Mouse (Mus musculus) neural tube, embryonic 12.5 days (tissue): ENCODE measurements around the gene Arid1b. TPM values are rescaled to one million over a fixed set of nuclear protein-coding genes. Genes with fewer than 3 reads are reported as not detected.

Experiments used
- ATAC-seq: fragments of 200-750 bp; cut with Nextera tagmentation; 2 replicates; pipeline ENCODE4 v1.8.0; 2017; ENCODE audit warnings: low read depth, mild to moderate bottlenecking, moderate TSS enrichment, moderate library complexity; ENCODE audit not compliant: low FRiP score
- H3K27ac ChIP-seq: fragments of 300-500 bp; sonication (generic); 2 replicates; pipeline ENCODE4 v1.5.1; 2016
- H3K27me3 ChIP-seq: fragments of 300-500 bp; sonication (generic); replicated peaks from 2 replicates; pipeline ENCODE4 v1.6.1; 2016; ENCODE audit warnings: mild to moderate bottlenecking
- H3K36me3 ChIP-seq: fragments of 300-500 bp; sonication (generic); 2 replicates; pipeline ENCODE4 v1.6.1; 2016; ENCODE audit warnings: mild to moderate bottlenecking
- H3K4me1 ChIP-seq: fragments of 300-500 bp; sonication (generic); 2 replicates; pipeline ENCODE4 v1.6.1; 2016
- H3K4me2 ChIP-seq: fragments of 300-500 bp; sonication (generic); replicated peaks from 2 replicates; pipeline ENCODE4 v1.6.1; 2016; ENCODE audit warnings: mild to moderate bottlenecking
- H3K4me3 ChIP-seq: fragments of 300-500 bp; sonication (generic); 2 replicates; pipeline ENCODE4 v1.5.1; 2016
- H3K9ac ChIP-seq: fragments of 300-500 bp; sonication (generic); 2 replicates; pipeline ENCODE4 v1.6.1; 2016; ENCODE audit warnings: mild to moderate bottlenecking
- H3K9me3 ChIP-seq: fragments of 300-500 bp; sonication (generic); 2 replicates; pipeline ENCODE4 v1.6.1; 2016; ENCODE audit warnings: mild to moderate bottlenecking
- WGBS: fragments of 180-500 bp; shearing (Covaris S2); methylation state at CpG from one replicate; pipeline ENCODE4 v1.1.7; 2016; 5-methylcytosine and 5-hydroxymethylcytosine counted together
- polyA plus RNA-seq: library from polyadenylated mRNA; unstranded; fragments of >200 nt; fragmentation: Nextera tagmentation; extraction: Ambion mirVana; gene quantifications from 2 replicates; pipeline ENCODE4 v1.2.1, GENCODE M21; 2016

Arid1b gene
- polyA plus RNA-seq, 1 experiment from 2014 or later: 18.7 TPM

DNA sequence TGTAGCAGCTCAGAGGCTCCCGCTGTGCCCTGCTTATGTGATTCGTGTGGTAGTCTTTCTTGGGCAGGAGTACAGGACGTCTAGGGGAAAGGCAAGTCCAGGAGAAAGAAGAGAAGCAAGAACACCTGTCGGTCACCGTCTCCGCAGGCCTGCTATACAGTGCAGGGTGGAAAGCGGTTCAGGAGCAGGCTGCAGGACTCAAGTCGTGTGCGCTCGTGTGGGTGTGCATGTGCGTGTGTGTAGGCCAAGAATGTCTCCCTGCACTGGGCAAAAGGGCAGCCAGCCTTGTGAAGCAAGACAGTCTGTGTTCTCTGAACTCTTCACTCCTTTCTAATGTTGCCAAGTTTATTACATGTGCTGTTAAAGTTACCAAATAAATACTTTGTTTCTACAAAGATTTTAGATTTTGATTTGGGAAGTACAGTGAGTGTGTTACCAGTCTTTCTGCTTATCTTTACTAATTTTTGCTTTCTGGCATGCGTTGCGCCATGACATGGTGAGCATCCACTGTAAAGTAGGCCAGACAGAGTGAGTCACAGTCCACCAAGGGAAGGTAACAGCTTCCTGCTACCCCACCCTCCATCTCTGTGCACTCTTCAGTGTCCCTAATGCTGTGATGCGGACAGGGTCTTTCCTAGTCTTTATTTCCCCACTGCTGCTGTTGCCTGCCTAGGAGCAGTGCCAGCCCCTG, 138.3 kb downstream of the Arid1b start:
- Histone ChIP-seq H3K36me3 (no peaks in the 10 kb centered on the region), H3K4me3 (no peak overlapping the region), H3K27me3 (no peaks in the 10 kb centered on the region), H3K9me3 (no peaks in the 10 kb centered on the region), H3K4me2 (no peak overlapping the region), H3K9ac (no peak overlapping the region), H3K4me1 (peaks cover 11% of the 10 kb centered on the region), H3K27ac (no peak overlapping the region)
- ATAC-seq: no peak
- WGBS: 90% methylated on average over 14 of the region's 14 CpGs

DNA sequence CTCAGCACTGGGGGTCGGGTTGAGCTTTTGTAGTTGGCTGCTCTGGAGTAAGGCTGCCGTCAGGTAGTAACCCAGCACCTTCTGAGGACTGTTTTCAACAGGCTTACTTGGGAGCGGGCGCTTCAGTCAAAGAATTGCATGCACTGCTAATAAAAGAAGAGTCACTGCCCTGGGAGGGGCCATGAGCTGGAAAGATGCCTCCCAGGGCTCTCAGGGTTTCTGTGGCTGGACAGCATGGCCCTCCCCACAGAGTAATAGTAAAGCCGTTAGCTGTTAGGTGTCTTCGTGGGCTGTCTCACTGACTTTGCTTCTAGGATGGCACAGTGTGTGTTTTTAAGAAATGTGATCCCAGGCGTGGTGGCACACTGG, 138.8 kb downstream of the Arid1b start:
- Histone ChIP-seq H3K27me3 (no peaks in the 10 kb centered on the region), H3K4me2 (no peak overlapping the region), H3K4me1 (peaks cover 14% of the 10 kb centered on the region), H3K27ac (no peak overlapping the region), H3K4me3 (no peak overlapping the region), H3K36me3 (no peaks in the 10 kb centered on the region), H3K9me3 (no peaks in the 10 kb centered on the region), H3K9ac (no peak overlapping the region)
- ATAC-seq: no peak
- 82% methylated on average over 7 of the region's 7 CpGs for WGBS

DNA sequence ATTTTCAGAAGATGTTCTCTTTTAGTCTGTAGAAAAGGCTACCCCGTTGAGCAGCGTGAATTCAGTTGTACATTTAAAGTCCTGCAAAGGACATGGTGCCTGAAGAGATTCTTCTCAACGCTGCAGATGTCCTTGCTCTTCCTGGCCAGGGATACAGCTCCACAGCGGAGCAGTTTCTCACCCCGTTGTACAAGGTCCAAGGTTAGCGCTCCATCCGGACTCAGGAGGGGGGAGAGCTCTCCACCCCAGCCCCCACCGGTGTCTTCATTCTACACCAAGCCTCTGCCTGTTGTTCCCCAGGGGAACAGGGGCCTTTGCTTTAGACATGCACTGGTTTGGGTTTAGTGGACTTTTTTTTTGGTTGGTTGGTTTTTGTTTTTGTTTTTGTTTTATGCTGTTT, 139.7 kb downstream of the Arid1b start:
- WGBS: 78% methylated on average over 8 of the region's 8 CpGs
- Histone ChIP-seq H3K36me3 (no peaks in the 10 kb centered on the region), H3K4me1 (peaks cover 23% of the 10 kb centered on the region), H3K4me3 (no peak overlapping the region), H3K27me3 (no peaks in the 10 kb centered on the region), H3K9ac (no peak overlapping the region), H3K27ac (no peak overlapping the region), H3K4me2 (no peak overlapping the region), H3K9me3 (no peaks in the 10 kb centered on the region)
- ATAC-seq: no peak

DNA sequence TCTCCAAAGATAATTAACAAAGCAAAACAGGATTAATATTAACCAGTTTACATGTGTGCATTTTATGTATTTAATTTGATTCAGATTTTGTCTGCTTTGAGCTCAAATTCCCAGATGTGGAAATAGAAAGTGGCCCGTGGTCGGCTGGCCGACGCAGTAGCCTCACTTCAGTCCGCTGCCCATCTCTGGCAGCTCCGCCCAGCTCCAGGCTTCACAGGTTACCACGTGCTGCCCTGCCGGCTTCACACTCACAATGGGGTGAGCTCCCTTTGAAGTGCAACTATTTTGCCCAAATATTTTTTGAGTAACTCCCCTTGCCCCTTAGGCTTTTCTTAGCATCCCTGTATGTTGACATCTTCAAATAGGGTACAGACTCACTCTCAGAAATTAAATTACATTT, 140.1 kb downstream of the Arid1b start:
- no peaks in the 10 kb centered on the region for H3K9me3 ChIP-seq
- H3K4me2 ChIP-seq: no peak overlapping the region
- H3K36me3 ChIP-seq: no peaks in the 10 kb centered on the region
- peaks cover 27% of the 10 kb centered on the region for H3K4me1 ChIP-seq
- H3K27ac ChIP-seq: no peak overlapping the region
- H3K9ac ChIP-seq: no peak overlapping the region
- H3K27me3 ChIP-seq: no peaks in the 10 kb centered on the region
- H3K4me3 ChIP-seq: no peak overlapping the region
- no peak for ATAC-seq
- WGBS: 58% methylated on average over 8 of the region's 8 CpGs

DNA sequence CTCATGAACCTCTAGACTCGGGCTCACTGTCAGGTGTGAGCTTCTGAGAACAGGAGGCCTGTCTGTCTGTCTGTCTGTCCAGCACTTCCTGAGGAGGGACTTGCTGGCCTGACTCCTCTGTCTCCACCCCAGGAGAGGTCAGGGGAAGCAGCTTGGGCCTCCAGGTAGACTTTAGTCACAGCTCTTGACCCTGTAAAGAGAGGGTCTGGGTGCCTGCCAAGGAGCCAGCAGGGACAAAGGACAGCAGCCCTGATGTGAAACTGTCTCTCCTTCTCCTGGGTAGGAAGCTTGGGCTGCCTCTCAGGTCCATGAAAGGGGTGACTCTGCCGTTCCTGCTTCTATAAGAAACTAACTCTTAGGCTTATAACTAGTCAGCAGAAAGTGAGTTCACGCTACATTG, 143.8 kb downstream of the Arid1b start:
- Histone ChIP-seq H3K27me3 (no peaks in the 10 kb centered on the region), H3K36me3 (no peaks in the 10 kb centered on the region), H3K9me3 (no peaks in the 10 kb centered on the region), H3K9ac (no peak overlapping the region), H3K27ac (0 out of 2 replicates have a peak overlapping the region, but pooled peaks have one; percentile 42), H3K4me1 (peaks cover 37% of the 10 kb centered on the region), H3K4me2 (peak overlapping the region; percentile 16), H3K4me3 (no peak overlapping the region)
- no peak for ATAC-seq
- 61% methylated on average over 3 of the region's 3 CpGs for WGBS

DNA sequence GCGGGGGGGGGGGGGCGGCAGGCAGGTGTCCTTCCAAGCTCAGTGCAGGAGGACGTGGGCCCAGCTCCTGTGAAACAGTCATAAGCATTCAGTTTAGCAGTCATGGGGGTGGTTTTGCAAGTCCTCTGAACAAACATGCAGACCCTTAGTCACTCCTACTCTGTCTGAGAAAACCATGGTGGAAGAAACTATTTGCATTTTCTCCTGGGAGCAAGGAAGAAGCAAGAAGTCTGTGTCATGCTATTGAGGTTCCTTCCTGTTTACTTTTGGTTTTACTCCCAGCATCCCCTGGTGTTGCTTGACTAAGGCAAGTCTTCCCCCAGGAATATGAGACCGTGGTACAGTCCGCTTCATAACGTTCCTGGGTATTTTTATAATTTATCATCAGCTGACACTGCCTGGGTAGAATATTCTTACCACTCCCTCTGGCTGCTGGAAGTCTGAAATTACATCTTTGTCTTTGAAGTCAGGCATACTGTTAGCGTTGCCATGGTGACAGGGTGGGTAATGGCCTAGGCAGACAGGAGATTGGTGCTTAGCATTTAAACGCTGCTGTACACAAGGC, 144.6 kb downstream of the Arid1b start:
- Histone ChIP-seq H3K27me3 (no peaks in the 10 kb centered on the region), H3K4me2 (peak overlapping the region; percentile 45), H3K9ac (no peak overlapping the region), H3K27ac (peak overlapping the region; percentile 50), H3K36me3 (no peaks in the 10 kb centered on the region), H3K9me3 (no peaks in the 10 kb centered on the region), H3K4me3 (no peak overlapping the region), H3K4me1 (peaks cover 39% of the 10 kb centered on the region)
- 12% methylated on average over 8 of the region's 8 CpGs for WGBS
- peak; percentile 89 for ATAC-seq

DNA sequence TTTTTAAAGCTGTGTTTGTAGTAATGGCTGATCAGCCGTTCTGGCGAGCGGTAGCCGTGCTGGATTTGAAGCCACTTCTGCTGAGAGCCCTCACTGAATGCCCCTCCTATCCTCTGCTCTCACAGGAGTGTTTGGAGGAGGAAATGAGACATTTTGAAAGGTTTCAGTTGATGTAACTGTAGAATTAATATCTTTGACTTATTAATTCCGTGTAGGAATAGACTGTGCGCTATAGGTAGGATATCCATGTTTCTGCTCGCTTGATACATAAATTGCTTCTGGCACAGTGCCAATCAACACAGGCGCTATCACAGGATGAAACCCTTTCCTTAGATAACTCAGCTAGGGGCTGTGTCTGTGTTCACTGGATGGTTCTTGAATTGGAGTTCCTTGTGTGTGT, 145.4 kb downstream of the Arid1b start:
- Histone ChIP-seq H3K36me3 (no peaks in the 10 kb centered on the region), H3K4me1 (peaks cover 40% of the 10 kb centered on the region), H3K4me3 (no peak overlapping the region), H3K9ac (no peak overlapping the region), H3K4me2 (peak overlapping the region; percentile 45), H3K27ac (peak overlapping the region; percentile 60), H3K27me3 (no peaks in the 10 kb centered on the region), H3K9me3 (no peaks in the 10 kb centered on the region)
- WGBS: 36% methylated on average over 8 of the region's 8 CpGs
- ATAC-seq: 0 out of 2 replicates have a peak, but pooled peaks have one; percentile 4

DNA sequence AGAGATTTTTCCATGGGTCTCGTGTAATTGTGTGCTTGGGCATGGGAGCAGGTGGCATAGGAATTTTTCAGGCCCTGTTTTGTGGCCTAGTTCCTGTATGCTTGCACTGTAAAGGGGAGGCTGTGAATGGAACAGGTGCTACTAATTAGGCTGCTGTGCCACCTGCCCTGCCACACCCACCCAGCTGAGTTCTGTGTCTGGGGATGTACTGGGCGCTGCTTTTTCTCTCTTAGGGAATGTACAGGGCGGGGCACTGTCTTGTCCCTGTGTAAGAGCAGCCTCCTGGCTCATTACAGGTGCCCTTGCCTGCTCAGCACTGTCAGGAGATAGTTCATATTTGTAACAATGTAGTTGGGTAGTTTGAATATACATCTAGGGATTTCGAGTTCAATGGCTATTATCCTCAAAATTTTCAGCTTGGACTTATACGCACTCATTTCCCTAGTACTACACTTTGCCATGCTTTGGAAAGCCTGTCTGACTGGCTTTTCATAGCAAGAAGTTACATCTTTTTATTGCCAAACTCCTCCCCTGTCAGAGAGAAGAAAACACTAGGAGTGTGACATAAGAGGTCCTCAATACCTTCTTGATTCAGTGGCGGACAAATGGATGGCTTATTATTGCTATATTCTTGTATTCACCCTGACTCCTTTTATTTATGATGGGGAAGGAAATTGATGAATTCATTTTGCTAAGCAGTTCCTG, 149.8 kb downstream of the Arid1b start:
- Histone ChIP-seq H3K9me3 (no peaks in the 10 kb centered on the region), H3K4me1 (peaks cover 17% of the 10 kb centered on the region), H3K4me2 (no peak overlapping the region), H3K36me3 (no peaks in the 10 kb centered on the region), H3K27me3 (no peaks in the 10 kb centered on the region), H3K9ac (no peak overlapping the region), H3K27ac (no peak overlapping the region), H3K4me3 (no peak overlapping the region)
- WGBS: 82% methylated on average over 6 of the region's 6 CpGs
- no peak for ATAC-seq

DNA sequence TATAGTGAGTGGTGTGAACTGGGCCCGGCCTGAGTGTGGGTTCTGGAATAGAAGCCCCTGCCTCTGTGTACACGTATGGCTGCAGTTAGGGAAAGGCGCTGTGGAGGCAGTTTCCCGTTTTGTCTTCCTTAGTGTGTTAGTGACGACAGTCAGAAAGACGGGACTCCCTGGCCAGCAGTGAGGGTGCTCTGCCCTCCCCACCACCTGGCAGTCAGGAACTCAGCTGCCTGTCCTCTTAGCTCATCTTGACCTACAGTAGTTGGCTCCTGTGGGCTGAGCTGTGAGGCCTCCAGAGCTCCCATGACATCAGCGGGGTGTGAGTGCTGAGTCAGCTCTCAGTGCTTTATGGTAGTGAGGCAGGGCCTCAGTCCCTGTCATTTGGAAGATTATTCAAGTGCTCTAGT, 156.5 kb downstream of the Arid1b start:
- no peak overlapping the region for H3K9ac ChIP-seq
- H3K27me3 ChIP-seq: no peaks in the 10 kb centered on the region
- 64% methylated on average over 7 of the region's 7 CpGs for WGBS
- no peaks in the 10 kb centered on the region for H3K36me3 ChIP-seq
- no peaks in the 10 kb centered on the region for H3K9me3 ChIP-seq
- no peak overlapping the region for H3K4me3 ChIP-seq
- ATAC-seq: 0 out of 2 replicates have a peak, but pooled peaks have one; percentile 53
- H3K4me1 ChIP-seq: peaks cover 10% of the 10 kb centered on the region
- no peak overlapping the region for H3K4me2 ChIP-seq
- no peak overlapping the region for H3K27ac ChIP-seq

DNA sequence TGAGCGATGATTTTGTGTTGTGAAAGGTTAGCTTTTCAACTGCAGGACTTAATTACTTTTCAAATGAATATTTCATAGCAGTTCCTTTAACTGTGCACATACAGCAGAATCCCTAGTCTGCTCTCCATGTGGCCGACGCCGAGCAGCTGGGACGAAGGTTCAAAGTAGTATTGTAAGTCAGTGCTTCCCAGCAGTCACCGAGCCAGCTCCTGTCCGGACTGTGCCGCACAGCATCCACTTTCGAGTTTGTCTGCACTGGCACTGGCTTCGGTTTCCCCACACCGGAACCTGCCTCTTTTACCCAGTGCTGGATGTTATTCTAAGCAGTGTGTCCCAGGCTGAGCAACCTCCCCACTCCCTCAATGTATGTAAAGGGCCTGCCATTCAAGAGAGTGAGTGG, 157.7 kb downstream of the Arid1b start:
- Histone ChIP-seq H3K27me3 (no peaks in the 10 kb centered on the region), H3K9ac (no peak overlapping the region), H3K4me2 (no peak overlapping the region), H3K4me1 (peaks cover 12% of the 10 kb centered on the region), H3K36me3 (no peaks in the 10 kb centered on the region), H3K4me3 (no peak overlapping the region), H3K27ac (no peak overlapping the region), H3K9me3 (no peaks in the 10 kb centered on the region)
- no peak for ATAC-seq
- WGBS: 61% methylated on average over 11 of the region's 11 CpGs

DNA sequence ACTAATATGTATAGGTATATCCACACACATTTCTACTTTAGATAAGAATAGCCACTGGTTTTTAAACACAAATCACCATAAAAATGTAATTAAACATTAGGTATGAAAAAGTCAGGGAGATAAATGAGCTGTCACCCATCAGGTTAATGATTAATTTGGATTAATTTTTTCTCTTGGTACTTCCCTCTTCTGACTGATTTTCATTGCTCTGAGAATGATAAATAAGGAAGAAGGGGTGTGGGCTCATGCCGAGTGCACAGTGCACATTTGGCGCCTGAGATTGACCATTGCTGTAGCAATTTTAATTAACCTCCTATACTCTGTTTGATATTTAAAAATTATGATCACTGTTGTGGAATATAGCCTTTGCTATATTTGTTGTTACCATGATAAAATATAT, 159.3 kb downstream of the Arid1b start:
- Histone ChIP-seq H3K9ac (no peak overlapping the region), H3K27ac (no peak overlapping the region), H3K9me3 (no peaks in the 10 kb centered on the region), H3K4me1 (peaks cover 25% of the 10 kb centered on the region), H3K36me3 (no peaks in the 10 kb centered on the region), H3K4me2 (no peak overlapping the region), H3K4me3 (no peak overlapping the region), H3K27me3 (no peaks in the 10 kb centered on the region)
- 77% methylated on average over 2 of the region's 2 CpGs for WGBS
- ATAC-seq: no peak

DNA sequence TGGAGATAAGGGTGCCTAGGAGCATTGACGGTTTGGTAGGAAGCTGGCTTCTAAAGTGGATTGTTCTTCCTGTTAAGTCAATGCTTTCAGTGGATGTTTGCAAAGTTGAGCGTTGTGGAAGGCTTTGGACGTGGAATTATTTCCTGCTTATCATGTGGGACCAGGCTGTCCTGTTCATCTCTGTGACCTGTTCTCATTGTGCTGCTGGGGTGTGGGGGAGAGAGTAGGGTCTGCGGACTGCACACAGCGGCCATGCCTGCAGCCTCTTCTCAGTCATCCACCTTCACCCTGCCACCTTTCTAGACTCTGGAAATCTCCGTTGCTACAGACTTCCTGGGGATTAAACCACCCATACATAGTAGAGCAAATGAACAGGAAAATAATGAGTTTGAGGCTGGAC, 160.2 kb downstream of the Arid1b start:
- Histone ChIP-seq H3K4me2 (no peak overlapping the region), H3K4me3 (no peak overlapping the region), H3K4me1 (peaks cover 25% of the 10 kb centered on the region), H3K27ac (no peak overlapping the region), H3K36me3 (no peaks in the 10 kb centered on the region), H3K9me3 (no peaks in the 10 kb centered on the region), H3K27me3 (no peaks in the 10 kb centered on the region), H3K9ac (no peak overlapping the region)
- ATAC-seq: no peak
- 83% methylated on average over 6 of the region's 6 CpGs for WGBS
